Mouse (Mus musculus): ENCODE data around the gene Rspo3. TPM values are rescaled to one million over a fixed set of nuclear protein-coding genes. Genes with fewer than 3 reads are reported as not detected.

Gene Rspo3
- polyA plus RNA-seq, 1 experiment from 2014 or later: 4.2 TPM

GRCm38 (mm10) chr10:29470454-29470853 is 65.2 kb downstream of the Rspo3 start:
- Histone ChIP-seq H3K9me3 (ENCODE audit: control insufficient read depth, low read length) (no peaks in the 10 kb centered on the region), H3K4me2 (ENCODE audit: low read depth, low read length) (no peak overlapping the region), H3K4me1 (ENCODE audit: control insufficient read depth, insufficient read depth, low read length) (no peaks in the 10 kb centered on the region), H3K9ac (replicated peaks; ENCODE audit: low read depth, low read length) (no peak overlapping the region), H3K36me3 (ENCODE audit: control insufficient read depth, insufficient read depth, low read length) (no peaks in the 10 kb centered on the region), H3K27ac (ENCODE audit: low read depth, low read length) (no peak overlapping the region), H3K27me3 (ENCODE audit: control insufficient read depth, insufficient read depth, low read length) (no peaks in the 10 kb centered on the region), H3K4me3 (ENCODE audit: low read depth, low read length) (no peak overlapping the region)
- no peak for ATAC-seq (ENCODE audit: low read depth)
- WGBS: 76% methylated on average over 5 of the region's 5 CpGs

GRCm38 (mm10) chr10:29460100-29460499 is 75.6 kb downstream of the Rspo3 start:
- Histone ChIP-seq H3K4me3 (ENCODE audit: low read depth, low read length) (no peak overlapping the region), H3K27ac (ENCODE audit: low read depth, low read length) (no peak overlapping the region), H3K9ac (replicated peaks; ENCODE audit: low read depth, low read length) (no peak overlapping the region), H3K4me2 (ENCODE audit: low read depth, low read length) (no peak overlapping the region), H3K27me3 (ENCODE audit: control insufficient read depth, insufficient read depth, low read length) (no peaks in the 10 kb centered on the region), H3K9me3 (ENCODE audit: control insufficient read depth, low read length) (no peaks in the 10 kb centered on the region), H3K36me3 (ENCODE audit: control insufficient read depth, insufficient read depth, low read length) (no peaks in the 10 kb centered on the region), H3K4me1 (ENCODE audit: control insufficient read depth, insufficient read depth, low read length) (no peaks in the 10 kb centered on the region)
- no peak for ATAC-seq (ENCODE audit: low read depth)
- WGBS: 81% methylated on average over 3 of the region's 3 CpGs

GRCm38 (mm10) chr10:29459632-29460031 is 76.0 kb downstream of the Rspo3 start:
- no peak for ATAC-seq (ENCODE audit: low read depth)
- WGBS: 76% methylated on average over 2 of the region's 2 CpGs
- H3K27ac ChIP-seq (ENCODE audit: low read depth, low read length): no peak overlapping the region

GRCm38 (mm10) chr10:29445076-29445475 is 90.6 kb downstream of the Rspo3 start:
- no peak for ATAC-seq (ENCODE audit: low read depth)
- no peaks in the 10 kb centered on the region for H3K36me3 ChIP-seq (ENCODE audit: control insufficient read depth, insufficient read depth, low read length)
- 78% methylated on average over 3 of the region's 3 CpGs for WGBS
- H3K4me2 ChIP-seq (ENCODE audit: low read depth, low read length): no peak overlapping the region
- no peak overlapping the region for H3K27ac ChIP-seq (ENCODE audit: low read depth, low read length)
- H3K9ac ChIP-seq (replicated peaks; ENCODE audit: low read depth, low read length): no peak overlapping the region
- H3K4me3 ChIP-seq (ENCODE audit: low read depth, low read length): no peak overlapping the region
- H3K27me3 ChIP-seq (ENCODE audit: control insufficient read depth, insufficient read depth, low read length): no peaks in the 10 kb centered on the region
- H3K9me3 ChIP-seq (ENCODE audit: control insufficient read depth, low read length): no peaks in the 10 kb centered on the region
- no peaks in the 10 kb centered on the region for H3K4me1 ChIP-seq (ENCODE audit: control insufficient read depth, insufficient read depth, low read length)

More at GRCm38 (mm10) chr10:29459632-29460031, 76.0 kb downstream of the Rspo3 start:
- H3K4me1 ChIP-seq (ENCODE audit: control insufficient read depth, insufficient read depth, low read length): no peaks in the 10 kb centered on the region
- no peak overlapping the region for H3K4me2 ChIP-seq (ENCODE audit: low read depth, low read length)
- H3K27me3 ChIP-seq (ENCODE audit: control insufficient read depth, insufficient read depth, low read length): no peaks in the 10 kb centered on the region
- no peak overlapping the region for H3K9ac ChIP-seq (replicated peaks; ENCODE audit: low read depth, low read length)
- H3K36me3 ChIP-seq (ENCODE audit: control insufficient read depth, insufficient read depth, low read length): no peaks in the 10 kb centered on the region
- no peaks in the 10 kb centered on the region for H3K9me3 ChIP-seq (ENCODE audit: control insufficient read depth, low read length)
- H3K4me3 ChIP-seq (ENCODE audit: low read depth, low read length): no peak overlapping the region

GRCm38 (mm10) chr10:29441297-29441696 is 94.4 kb downstream of the Rspo3 start:
- H3K27ac ChIP-seq (ENCODE audit: low read depth, low read length): no peak overlapping the region
- H3K9me3 ChIP-seq (ENCODE audit: control insufficient read depth, low read length): no peaks in the 10 kb centered on the region
- H3K4me2 ChIP-seq (ENCODE audit: low read depth, low read length): no peak overlapping the region
- 83% methylated on average over 5 of the region's 5 CpGs for WGBS
- no peak for ATAC-seq (ENCODE audit: low read depth)
- no peak overlapping the region for H3K9ac ChIP-seq (replicated peaks; ENCODE audit: low read depth, low read length)
- H3K4me3 ChIP-seq (ENCODE audit: low read depth, low read length): no peak overlapping the region
- H3K27me3 ChIP-seq (ENCODE audit: control insufficient read depth, insufficient read depth, low read length): no peaks in the 10 kb centered on the region
- no peaks in the 10 kb centered on the region for H3K36me3 ChIP-seq (ENCODE audit: control insufficient read depth, insufficient read depth, low read length)
- no peaks in the 10 kb centered on the region for H3K4me1 ChIP-seq (ENCODE audit: control insufficient read depth, insufficient read depth, low read length)

- Histone ChIP-seq H3K4me2 (ENCODE audit: low read depth, low read length) (no peak overlapping the region), H3K4me3 (ENCODE audit: low read depth, low read length) (no peak overlapping the region), H3K36me3 (ENCODE audit: control insufficient read depth, insufficient read depth, low read length) (no peaks in the 10 kb centered on the region), H3K9ac (replicated peaks; ENCODE audit: low read depth, low read length) (no peak overlapping the region), H3K4me1 (ENCODE audit: control insufficient read depth, insufficient read depth, low read length) (no peaks in the 10 kb centered on the region), H3K27ac (ENCODE audit: low read depth, low read length) (no peak overlapping the region), H3K9me3 (ENCODE audit: control insufficient read depth, low read length) (no peaks in the 10 kb centered on the region), H3K27me3 (ENCODE audit: control insufficient read depth, insufficient read depth, low read length) (no peaks in the 10 kb centered on the region)
- no peak for ATAC-seq (ENCODE audit: low read depth)
- 87% methylated on average over 1 of the region's 1 CpGs for WGBS
Measured at GRCm38 (mm10) chr10:29432935-29433453, 102.7 kb downstream of the Rspo3 start.

GRCm38 (mm10) chr10:29426660-29427059 is 109.0 kb downstream of the Rspo3 start:
- Histone ChIP-seq H3K27ac (ENCODE audit: low read depth, low read length) (no peak overlapping the region), H3K27me3 (ENCODE audit: control insufficient read depth, insufficient read depth, low read length) (no peaks in the 10 kb centered on the region), H3K36me3 (ENCODE audit: control insufficient read depth, insufficient read depth, low read length) (no peaks in the 10 kb centered on the region), H3K9me3 (ENCODE audit: control insufficient read depth, low read length) (no peaks in the 10 kb centered on the region), H3K4me3 (ENCODE audit: low read depth, low read length) (no peak overlapping the region), H3K9ac (replicated peaks; ENCODE audit: low read depth, low read length) (no peak overlapping the region), H3K4me2 (ENCODE audit: low read depth, low read length) (no peak overlapping the region), H3K4me1 (ENCODE audit: control insufficient read depth, insufficient read depth, low read length) (no peaks in the 10 kb centered on the region)
- no peak for ATAC-seq (ENCODE audit: low read depth)
- WGBS: 86% methylated on average over 2 of the region's 2 CpGs

GRCm38 (mm10) chr10:29424571-29424970 is 111.1 kb downstream of the Rspo3 start:
- no peaks in the 10 kb centered on the region for H3K4me1 ChIP-seq (ENCODE audit: control insufficient read depth, insufficient read depth, low read length)
- no peak overlapping the region for H3K4me2 ChIP-seq (ENCODE audit: low read depth, low read length)
- no peak overlapping the region for H3K9ac ChIP-seq (replicated peaks; ENCODE audit: low read depth, low read length)
- no peaks in the 10 kb centered on the region for H3K36me3 ChIP-seq (ENCODE audit: control insufficient read depth, insufficient read depth, low read length)
- 91% methylated on average over 2 of the region's 2 CpGs for WGBS
- H3K27ac ChIP-seq (ENCODE audit: low read depth, low read length): no peak overlapping the region
- ATAC-seq (ENCODE audit: low read depth): no peak
- no peaks in the 10 kb centered on the region for H3K9me3 ChIP-seq (ENCODE audit: control insufficient read depth, low read length)
- H3K27me3 ChIP-seq (ENCODE audit: control insufficient read depth, insufficient read depth, low read length): no peaks in the 10 kb centered on the region
- no peak overlapping the region for H3K4me3 ChIP-seq (ENCODE audit: low read depth, low read length)

- Histone ChIP-seq H3K27ac (ENCODE audit: low read depth, low read length) (no peak overlapping the region), H3K4me1 (ENCODE audit: control insufficient read depth, insufficient read depth, low read length) (no peaks in the 10 kb centered on the region), H3K4me2 (ENCODE audit: low read depth, low read length) (no peak overlapping the region), H3K4me3 (ENCODE audit: low read depth, low read length) (no peak overlapping the region), H3K9me3 (ENCODE audit: control insufficient read depth, low read length) (no peaks in the 10 kb centered on the region), H3K27me3 (ENCODE audit: control insufficient read depth, insufficient read depth, low read length) (no peaks in the 10 kb centered on the region), H3K36me3 (ENCODE audit: control insufficient read depth, insufficient read depth, low read length) (no peaks in the 10 kb centered on the region), H3K9ac (replicated peaks; ENCODE audit: low read depth, low read length) (no peak overlapping the region)
- no peak for ATAC-seq (ENCODE audit: low read depth)
- 81% methylated on average over 2 of the region's 2 CpGs for WGBS
Measured at GRCm38 (mm10) chr10:29414361-29414760, 121.3 kb downstream of the Rspo3 start.

All from neural tube, embryonic 14.5 days (tissue).